Mouse (Mus musculus): ENCODE data around the gene Cspg5.
A peak's percentile ranks its signal among the peaks of the same experiment; 100 is the strongest.

The Cspg5 gene

DNA sequence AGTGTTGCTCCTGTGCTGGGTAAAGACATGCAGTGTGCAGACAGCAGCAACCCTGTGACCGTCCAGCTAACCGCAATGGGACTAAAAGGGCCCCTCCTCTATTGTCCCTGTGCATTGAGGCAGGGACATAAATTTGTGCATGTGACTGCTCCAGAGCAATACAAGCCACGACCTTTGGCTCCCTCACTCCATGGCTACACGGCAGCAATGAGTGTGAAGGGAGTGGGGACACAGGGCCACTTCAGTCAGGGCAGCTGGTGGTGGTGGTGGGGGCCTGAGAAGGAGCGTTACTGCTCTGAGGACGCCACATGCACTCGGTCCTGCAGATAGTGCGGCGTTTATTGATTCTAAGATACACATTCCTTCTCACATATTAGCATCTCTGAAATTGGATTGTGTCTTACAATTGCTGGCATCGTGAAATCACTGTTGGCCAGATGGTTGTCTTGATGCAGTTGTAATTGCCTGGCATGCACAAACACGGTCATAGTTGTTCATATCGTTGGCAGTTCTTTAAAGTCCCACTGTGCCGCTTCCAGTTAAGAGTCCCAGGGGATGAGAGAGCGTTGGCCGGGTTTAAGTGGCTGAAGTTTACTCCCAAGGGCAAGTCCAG, 11.9 kb downstream of the Cspg5 start:
- DNase-seq = no peak

DNA sequence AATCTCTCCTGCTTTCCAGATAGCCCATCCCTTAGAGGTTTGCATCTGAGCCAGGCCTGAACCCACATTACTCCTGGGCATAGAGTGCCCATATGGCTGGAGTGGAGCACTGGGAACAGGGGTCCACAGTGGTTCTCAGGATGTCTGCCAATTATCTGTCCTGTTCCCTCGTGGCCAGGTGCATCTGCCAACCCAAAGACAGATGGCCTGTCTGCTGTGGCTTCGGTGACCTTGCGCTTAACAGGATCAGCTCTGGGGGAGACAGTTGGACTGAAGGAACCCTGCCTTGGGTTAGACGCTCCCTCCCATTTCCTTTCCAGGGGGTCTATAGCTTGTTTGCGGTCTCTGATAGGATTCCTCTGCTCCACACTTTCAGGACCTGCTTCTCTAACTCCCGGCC, 15.1 kb downstream of the Cspg5 start:
- DNase-seq = no peak

DNA sequence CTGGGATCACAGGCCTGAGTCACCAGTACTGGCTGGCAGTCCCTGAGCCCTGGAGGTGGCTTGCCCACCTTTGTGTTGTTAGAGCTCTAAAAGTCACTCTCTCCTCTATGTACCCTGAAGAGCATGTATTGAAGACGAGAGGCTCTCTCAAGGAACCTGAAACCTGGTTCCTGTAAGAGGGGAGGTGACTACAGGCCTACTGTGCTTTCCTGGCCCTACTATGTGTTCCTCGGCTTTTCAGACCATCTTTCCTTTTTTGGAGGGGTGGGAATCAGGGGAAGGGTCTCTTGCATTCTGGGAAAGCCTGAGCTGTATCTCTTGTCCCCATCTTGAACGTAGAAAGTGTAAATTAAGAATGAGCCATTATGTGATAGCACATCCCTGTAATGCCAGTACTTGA, 15.5 kb downstream of the Cspg5 start:
- DNase-seq = no peak

DNA sequence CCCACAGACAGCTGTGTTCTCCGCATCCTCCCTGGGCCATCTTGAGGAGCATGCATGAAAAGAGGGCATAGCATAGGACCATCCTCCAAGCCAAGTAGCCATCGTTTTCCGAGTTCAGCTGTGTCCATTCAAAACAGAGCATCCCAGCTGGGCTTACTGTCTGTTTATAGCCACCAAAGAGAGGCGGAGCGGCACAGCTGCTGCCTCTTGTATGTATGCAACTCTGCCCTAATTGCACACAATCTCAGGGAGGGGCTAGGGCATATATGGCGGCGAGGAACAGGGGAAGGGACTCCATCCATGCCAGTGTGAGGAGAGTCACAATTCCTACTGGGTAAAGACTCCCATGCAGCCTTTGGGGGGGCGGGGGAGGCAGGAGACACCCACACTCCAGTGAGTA, 19.6 kb downstream of the Cspg5 start:
- peak in 1 of 2 experiments; percentile 7 for DNase-seq

DNA sequence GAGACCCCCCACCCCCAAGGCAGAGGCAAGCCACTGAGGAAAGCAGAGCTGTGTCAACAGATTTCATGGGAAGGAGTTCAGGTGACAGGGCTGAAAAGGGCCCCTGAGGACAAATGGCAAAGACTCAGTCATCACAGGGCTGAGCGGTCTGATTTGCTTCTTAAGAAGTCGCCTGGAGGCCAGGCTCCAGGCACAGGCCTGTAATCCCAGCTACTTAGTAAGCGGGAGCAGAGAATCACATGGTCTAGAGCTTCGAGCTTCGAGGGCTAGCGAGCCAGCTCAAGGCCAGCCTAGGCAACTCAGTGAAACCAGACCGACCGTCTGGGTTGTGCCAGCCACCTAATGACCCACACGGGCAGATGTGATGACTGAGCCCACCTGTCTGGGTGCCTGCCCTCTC, 21.4 kb downstream of the Cspg5 start:
- DNase-seq = no peak

DNA sequence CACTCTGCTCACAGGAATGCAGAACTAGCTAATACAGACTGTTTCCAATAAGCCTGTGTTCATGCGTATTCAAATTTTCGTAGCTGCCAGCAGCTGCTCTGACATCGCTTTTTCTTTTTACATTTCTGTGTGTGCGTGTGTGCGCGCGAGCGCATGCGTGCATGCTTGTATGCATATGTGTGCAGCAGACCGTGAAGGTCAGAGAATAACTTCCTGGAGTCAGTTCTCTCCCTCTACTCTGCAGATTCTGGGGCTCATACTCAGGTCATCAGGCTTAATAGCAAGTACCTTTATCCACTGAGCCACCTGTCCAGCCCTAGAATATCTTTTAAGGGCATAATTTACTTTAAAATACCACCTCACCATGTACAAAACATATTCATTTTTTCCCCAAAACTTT, 24.8 kb downstream of the Cspg5 start:
- DNase-seq = peak in 1 of 2 experiments; percentile 28

DNA sequence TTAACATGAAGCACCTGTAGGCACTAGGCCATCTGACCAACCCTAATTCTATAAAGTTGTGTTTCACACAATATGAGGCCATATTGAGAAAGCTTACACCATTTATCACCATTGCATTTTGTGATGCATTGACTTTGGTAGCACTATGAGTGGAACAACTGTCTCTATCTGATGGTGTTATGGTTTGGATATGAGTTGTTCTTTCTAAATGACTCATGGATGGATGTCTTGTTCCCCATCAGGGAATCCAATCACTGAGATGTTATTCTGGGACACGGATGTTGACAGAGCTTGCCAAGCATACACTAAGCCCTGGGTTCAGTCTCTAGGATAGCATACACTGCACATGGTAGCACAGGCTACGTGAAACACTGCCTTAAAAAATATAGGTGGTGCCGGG, 28.7 kb downstream of the Cspg5 start:
- no peak for DNase-seq

DNA sequence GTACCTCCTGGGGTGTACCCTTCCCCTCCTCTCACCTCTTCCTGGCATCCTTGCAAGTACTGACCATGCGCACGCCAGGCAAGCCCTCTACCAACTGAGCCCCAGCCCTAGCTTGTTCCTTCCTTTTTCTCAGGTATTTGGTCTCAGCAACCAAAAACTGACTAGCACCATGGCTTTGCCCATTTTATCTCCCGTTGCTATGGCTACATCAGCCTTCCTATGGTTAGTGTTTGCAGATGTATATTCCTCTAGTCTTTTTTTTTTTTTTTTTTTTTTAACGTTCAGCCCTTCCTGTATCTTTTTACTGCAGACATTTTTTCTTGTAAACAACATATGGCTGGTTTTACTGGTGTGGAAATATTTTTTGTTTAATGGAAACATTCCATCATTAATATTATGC, 29.9 kb downstream of the Cspg5 start:
- no peak for DNase-seq

DNA sequence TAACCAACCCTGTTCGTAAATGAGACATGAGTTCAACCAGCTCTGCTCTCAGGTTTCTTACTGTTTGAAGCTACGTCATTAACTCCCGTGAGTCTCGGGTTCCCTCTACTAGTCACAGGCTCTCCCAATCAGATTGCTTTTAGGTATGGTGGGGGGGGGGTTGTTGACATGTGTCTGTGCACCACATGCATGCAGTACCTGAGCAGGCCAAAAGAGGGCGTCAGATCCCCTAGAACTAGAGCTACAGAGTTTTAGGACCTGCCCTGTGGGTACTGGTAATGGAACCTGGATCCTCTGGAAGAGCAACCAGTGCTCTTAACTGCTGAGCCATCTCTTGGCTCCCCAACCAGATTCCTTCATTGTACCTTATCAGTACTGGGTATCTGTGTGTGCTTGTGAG, 32.3 kb downstream of the Cspg5 start:
- peak in 1 of 2 experiments; percentile 14 for DNase-seq

DNA sequence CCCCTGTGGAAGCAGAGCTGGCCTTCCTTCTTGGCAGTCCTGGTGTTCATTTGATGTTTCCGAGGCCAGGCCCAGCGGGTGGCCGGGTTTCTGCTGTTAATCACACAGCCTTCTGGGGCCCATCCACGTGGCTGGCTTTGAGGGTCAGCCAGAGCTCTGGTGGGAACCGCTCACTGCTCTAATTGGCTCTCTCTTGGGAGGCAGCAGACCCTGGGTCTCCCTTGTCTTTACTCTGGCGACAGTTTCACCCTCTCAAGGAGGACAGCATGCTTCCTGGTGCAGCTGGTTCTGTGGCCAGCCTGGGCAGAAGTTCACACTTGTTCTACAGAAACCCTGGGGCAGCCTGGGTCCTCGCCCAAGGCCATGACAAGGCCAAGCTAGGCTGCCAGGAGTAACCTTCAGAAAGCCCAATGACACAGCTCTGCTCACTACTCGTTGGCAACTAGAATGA, 33.9 kb downstream of the Cspg5 start:
- DNase-seq = no peak

DNA sequence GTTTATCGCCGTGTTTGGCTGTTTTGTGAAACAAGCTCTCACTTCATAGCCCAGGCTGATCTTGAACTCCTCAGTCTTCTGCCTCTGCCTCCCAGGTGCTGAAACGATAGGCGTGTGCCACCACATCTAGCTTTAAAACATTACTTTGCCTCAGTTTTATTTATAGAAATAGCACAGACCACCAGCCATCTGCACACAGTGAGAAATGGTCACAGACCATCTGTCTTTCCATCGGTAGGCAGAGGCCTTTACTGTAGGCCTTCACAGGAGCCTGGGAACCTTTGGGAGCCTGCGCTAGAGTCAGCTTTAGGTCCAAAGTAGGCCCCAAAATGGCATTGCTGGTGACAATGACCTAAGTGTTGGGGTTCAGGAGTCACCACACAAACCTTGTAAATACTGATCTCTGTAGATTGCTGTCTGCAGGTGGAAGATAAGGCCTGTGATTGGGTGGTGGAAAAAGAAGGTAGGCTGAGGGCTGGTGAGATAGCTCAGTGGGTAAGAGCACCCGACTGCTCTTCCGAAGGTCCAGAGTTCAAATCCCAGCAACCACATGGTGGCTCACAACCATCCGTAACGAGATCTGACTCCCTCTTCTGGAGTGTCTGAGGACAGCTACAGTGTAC, 40.6 kb downstream of the Cspg5 start:
- DNase-seq = no peak

DNA sequence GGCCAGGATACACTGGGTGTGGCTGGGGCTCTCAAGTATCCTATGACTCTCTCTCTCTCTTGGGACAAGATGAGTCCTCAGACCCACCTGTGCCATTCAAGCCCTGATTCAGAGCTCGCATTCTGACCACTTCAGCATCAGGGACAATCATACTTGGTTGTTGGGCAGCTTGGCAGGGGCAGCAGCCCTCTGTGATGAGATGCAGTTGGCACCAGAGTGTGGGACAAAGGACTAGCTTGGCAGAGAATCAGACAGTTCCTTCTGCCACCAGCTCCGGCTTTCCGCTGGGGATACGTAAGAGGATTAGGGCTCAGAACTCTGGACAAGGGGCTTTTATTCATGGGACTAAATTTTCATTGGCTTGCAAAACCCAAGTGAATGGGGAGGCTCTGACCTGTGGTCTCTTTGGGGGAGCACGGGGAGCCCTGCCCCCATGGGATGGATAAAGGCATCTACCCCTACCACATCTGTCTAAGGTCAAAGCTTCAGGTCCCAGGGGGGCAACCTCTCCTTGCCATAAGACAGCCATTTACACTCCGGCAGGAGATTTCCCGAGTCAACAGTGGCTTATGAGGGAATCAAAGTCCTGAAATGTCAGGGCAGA, 43.8 kb downstream of the Cspg5 start:
- DNase-seq = no peak

DNA sequence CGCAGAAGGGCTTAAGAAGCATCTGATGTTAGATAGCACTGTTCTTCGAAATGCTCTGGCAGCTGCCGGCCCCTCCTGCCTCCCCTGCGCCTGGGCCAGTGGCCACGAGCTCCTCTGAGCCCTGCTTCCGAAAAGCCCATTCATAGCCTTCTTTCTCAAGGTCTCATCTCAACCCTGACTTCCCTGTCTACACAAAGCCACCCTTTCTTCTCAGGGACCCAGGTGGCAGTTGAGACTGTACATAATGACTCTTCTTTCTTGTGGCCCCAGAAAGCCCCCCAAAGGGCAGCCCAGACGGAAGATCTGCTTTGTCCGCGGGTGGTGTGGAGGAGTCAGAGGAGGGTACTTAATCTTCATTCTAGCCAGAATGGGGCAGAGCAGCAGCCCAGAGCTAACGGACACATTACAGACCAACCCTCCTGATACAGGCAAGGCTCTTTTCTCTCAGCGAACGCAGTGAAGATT, 49.7 kb downstream of the Cspg5 start:
- DNase-seq = no peak

DNA sequence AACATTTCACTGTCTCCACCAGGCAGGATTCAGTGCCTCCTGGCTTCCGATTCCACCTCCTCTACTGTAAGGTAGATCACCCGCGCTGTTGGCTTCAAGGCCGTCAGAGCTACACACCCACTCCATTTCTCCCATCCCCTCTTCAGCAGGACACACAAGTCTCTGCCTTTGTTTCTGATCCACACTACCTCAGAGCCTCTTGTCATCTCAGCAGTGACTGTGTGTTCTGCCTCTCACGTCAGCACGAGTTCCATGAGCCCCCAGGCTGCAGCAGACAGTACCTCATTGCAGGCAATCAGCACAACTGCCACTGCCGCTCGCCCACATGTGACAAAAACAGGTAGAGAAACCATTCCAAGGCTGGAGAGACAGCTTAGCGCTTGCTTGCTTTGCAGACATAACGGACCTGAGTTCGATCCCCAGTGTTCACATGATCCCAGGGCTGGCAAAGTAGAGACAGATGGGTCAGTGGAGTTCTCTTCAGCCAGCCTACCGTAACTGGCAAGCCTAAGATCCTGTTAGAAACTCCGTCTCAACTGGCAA, 50.4 kb downstream of the Cspg5 start:
- no peak for DNase-seq

DNA sequence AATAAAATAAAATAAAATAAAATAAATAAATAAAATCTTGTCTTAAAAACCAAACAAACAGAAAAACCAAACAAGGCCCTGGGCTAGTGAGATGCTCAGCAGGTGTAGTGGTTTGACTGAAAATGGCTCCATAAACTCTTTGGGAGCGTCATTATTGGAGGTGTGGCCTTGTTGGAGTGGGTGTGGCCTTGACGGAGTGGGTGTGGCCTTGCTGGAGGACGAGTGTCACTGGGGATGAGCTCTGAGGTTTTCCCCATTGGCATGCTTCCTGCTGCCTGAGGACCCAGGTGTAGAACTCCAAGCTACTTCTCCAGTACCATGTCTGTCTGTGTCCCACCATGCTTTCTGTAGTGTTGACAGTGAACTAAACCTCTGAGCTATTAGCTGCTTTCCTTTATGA, 51.2 kb downstream of the Cspg5 start:
- DNase-seq = no peak

DNA sequence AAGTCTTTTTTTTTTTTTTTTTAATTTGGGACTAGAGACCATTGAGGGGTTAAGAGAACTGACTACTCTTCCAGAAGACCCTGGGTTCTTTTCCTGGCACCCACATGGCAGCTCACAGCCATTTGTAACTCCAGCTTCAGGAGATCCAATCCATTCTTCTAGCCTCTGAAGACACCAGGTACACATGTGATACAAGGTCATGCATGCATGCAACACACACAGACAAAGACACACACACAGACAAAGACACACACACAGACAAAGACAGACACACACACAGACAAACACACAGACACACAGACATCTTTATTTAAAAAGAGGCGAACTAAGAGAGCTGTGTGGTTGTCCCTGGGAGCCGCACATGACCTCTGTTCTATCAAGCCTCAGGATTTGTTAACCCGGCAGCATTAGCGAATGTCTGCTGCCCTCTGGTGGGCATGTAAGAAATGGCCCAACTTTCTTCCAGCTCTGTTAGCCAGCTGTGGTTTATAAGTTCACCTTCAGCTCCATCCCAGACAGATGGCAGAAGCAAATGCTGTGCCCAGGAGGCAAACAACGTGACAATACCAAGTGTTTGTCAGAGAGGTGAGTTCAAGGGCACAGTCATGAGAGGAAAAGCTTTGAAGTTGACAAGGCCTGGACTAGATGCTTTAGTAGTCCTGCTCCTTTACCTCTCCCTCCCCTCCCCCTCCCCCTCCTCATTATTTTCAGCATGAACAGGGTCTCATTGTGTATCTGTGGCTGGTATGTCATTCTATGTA, 53.5 kb downstream of the Cspg5 start:
- peak; percentile 84 to 88 for DNase-seq

DNA sequence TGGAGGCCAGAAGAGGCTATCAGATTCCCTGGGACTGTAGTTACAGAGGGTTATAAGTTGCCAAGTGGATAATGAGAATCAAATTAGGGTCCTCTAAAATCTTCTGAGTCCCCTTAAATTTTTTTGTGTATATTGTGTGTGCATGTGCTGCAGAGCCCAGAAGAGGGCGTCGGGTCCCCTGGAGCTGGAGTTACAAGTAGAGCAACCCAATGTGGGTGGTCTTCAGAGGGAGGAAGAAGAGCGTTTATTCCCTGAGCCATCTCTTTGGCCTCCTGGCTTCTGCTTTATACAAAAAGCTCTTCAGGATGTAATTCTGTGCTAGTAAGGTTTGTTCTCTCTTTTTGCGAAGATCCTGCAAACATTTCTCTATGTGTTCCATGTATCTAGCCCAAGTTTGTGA, 60.9 kb downstream of the Cspg5 start:
- peak in 1 of 2 experiments; percentile 14 for DNase-seq

DNA sequence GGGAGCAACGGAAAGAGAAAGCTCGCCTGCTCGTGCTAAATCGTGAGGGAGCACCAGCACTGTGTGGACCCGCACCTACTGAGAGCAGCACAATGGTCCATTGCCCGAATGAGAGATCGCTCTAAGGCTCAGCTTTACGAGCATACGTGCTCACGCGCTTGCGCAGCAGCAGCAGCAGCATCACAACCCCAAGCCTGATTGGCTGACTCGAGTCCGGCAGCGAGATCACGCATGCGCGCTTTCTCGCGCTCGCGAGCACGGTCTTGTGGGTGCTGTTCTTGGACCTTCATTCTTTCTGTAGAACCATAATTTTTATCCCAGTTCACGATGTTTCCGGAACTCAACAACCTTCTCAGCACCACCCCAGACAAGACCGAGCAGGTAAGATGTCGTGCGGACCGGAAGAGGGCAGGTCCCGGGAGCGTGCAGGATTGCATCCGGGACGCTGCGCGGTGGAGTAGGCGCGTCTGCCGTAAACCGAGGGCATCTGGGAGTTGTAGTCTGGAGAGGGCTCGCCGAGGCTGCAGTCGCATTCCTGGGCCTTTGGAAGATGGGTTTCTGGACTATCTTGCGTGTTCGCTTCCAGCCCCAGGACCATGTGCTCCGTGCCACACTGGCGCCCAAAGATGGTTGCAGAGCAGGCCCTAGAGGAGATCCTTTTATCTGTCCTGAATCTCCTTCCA, 61.5 kb downstream of the Cspg5 start, which contains the start of gene Elp6:
Elp6 (plus strand) TSS at position 205 of the 683 bp plus-strand sequence.
- peak; percentile 90 to 96 for DNase-seq

DNA sequence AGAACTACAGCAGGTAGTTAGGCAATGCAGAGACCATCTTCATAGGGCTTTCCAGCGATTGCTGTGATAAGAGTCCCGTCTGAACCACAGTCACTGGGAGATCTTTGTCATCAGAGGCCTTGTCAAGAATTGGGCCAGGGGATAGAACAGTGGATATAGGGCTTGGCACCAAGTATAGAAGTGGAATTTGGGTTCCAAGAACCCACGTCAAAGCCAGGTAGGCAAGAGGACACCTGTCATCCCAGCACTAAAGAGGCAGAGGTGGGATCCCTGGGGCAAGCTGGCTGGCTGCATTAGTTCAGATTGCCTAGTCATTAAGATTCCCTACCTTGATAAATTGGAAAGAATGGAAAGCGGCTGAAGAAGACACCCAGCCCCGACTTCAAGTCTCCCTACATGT, 62.8 kb downstream of the Cspg5 start:
- DNase-seq = no peak
